Mouse (Mus musculus): ENCODE data around the gene Pak2. TPM values are rescaled to one million over a fixed set of nuclear protein-coding genes. Genes with fewer than 3 reads are reported as not detected.
A peak's percentile ranks its signal among the peaks of the same experiment; 100 is the strongest.

Pak2 gene
- polyA plus RNA-seq, 1 experiment from 2014 or later: 9.7 TPM

DNA sequence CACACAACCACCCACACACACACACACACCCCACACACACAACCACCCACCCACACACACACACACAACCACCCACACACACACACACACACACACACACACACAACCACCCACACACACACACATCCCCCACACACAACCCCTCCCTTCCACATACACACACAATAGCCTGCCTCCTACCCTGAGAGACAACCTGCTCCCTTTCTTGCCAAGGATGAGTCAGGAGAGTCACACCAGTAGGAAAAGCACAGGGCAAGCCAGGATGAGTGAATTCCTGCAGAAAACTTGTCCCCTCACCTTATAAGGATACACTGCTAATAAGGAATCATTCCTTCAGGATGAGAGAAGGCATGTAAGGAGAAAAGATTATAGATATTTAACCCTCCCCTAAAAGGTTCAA lies 85.2 kb downstream of the Pak2 start:
- Histone ChIP-seq H3K27me3 (ENCODE audit: control insufficient read depth, insufficient read depth, low read depth, low read length) (no peaks in the 10 kb centered on the region), H3K9me3 (replicated peaks; ENCODE audit: control insufficient read depth, low read length) (no peaks in the 10 kb centered on the region), H3K36me3 (ENCODE audit: control insufficient read depth, insufficient read depth) (peaks cover 3% of the 10 kb centered on the region; the same call in 1 of the 2 replicates), H3K9ac (ENCODE audit: low read depth, low read length) (no peak overlapping the region), H3K4me1 (ENCODE audit: control insufficient read depth, low read depth, low read length) (no peaks in the 10 kb centered on the region), H3K27ac (ENCODE audit: low read length) (no peak overlapping the region), H3K4me3 (ENCODE audit: low read depth, low read length) (no peak overlapping the region), H3K4me2 (ENCODE audit: low read depth, low read length) (no peak overlapping the region)
- ATAC-seq (ENCODE audit: low read depth): no peak

DNA sequence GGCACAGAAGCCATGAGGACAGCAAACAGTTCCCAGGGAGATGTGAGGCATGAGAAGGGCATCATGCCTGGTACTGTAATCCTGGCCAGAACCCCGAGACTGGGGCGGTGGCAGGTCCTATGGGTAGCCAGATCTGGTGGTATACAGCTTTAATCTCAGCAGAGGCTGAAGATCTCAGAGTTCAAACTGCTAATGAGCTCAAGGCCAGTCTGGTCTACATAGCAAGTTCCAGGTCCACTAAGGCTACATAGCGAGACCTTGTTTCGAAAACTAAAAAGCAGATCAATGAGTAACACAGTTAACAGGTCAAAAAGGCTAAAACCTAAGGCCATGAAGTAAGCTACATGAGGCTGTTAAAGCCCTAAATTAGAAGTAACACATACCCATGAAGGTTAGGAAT lies 85.9 kb downstream of the Pak2 start:
- 74% methylated on average over 4 of the region's 4 CpGs for WGBS (ENCODE audit: insufficient replicate concordance)
- peak; percentile 27; the same call in 1 of the 2 replicates for ATAC-seq (ENCODE audit: low read depth)
- peaks cover 3% of the 10 kb centered on the region; the same call in 1 of the 2 replicates for H3K36me3 ChIP-seq (ENCODE audit: control insufficient read depth, insufficient read depth)
- H3K9me3 ChIP-seq (replicated peaks; ENCODE audit: control insufficient read depth, low read length): no peaks in the 10 kb centered on the region
- H3K27ac ChIP-seq (ENCODE audit: low read length): 0 out of 2 replicates have a peak overlapping the region, but pooled peaks have one; percentile 37
- no peak overlapping the region for H3K4me2 ChIP-seq (ENCODE audit: low read depth, low read length)
- H3K27me3 ChIP-seq (ENCODE audit: control insufficient read depth, insufficient read depth, low read depth, low read length): no peaks in the 10 kb centered on the region
- no peaks in the 10 kb centered on the region for H3K4me1 ChIP-seq (ENCODE audit: control insufficient read depth, low read depth, low read length)
- H3K9ac ChIP-seq (ENCODE audit: low read depth, low read length): no peak overlapping the region
- no peak overlapping the region for H3K4me3 ChIP-seq (ENCODE audit: low read depth, low read length)

DNA sequence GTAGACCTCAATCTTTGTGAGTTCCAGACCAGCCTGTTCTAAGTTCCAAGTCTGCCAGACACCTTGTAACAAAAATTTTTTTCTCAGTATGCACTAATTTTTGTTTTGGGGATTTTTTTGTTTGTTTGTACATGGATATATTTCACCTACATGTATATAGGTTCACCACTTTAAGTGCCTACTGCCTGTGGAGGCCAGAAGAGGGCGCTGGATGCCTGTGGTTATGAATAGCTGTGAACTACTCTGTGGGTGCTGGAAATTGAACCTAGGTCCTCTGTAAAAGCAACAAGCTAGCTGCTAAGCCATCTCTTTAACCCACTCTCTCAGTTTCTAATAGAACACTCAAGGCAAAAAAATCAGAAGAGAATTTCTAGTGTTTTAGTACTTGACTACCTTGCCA lies 87.1 kb downstream of the Pak2 start:
- Histone ChIP-seq H3K27ac (ENCODE audit: low read length) (no peak overlapping the region), H3K27me3 (ENCODE audit: control insufficient read depth, insufficient read depth, low read depth, low read length) (no peaks in the 10 kb centered on the region), H3K9me3 (replicated peaks; ENCODE audit: control insufficient read depth, low read length) (no peaks in the 10 kb centered on the region), H3K4me1 (ENCODE audit: control insufficient read depth, low read depth, low read length) (no peaks in the 10 kb centered on the region), H3K9ac (ENCODE audit: low read depth, low read length) (no peak overlapping the region), H3K36me3 (ENCODE audit: control insufficient read depth, insufficient read depth) (peaks cover 4% of the 10 kb centered on the region; the same call in 1 of the 2 replicates), H3K4me3 (ENCODE audit: low read depth, low read length) (no peak overlapping the region), H3K4me2 (ENCODE audit: low read depth, low read length) (no peak overlapping the region)
- no peak for ATAC-seq (ENCODE audit: low read depth)
- 53% methylated on average over 1 of the region's 1 CpGs for WGBS (ENCODE audit: insufficient replicate concordance)

DNA sequence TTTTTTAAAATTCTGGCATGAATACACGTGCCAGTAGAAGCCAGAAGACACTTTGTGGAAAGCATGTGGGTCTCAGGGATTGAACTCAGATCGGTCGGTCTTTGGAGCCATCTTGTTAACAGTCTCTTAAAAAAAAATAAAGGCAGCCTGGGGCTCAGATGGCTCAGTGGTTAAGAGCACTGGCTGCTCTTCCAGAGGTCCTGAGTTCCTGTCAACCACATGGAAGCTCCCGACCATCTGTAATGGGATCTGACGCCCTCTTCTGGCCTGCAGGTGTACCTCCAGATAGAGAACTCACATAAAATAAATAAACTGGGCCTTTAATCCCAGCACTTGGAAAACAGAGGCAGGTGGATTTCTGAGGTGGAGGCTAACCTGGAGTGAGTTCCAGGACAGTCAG lies 98.2 kb downstream of the Pak2 start:
- Histone ChIP-seq H3K9ac (ENCODE audit: low read depth, low read length) (no peak overlapping the region), H3K4me2 (ENCODE audit: low read depth, low read length) (no peak overlapping the region), H3K27me3 (ENCODE audit: control insufficient read depth, insufficient read depth, low read depth, low read length) (no peaks in the 10 kb centered on the region), H3K4me3 (ENCODE audit: low read depth, low read length) (no peak overlapping the region), H3K27ac (ENCODE audit: low read length) (no peak overlapping the region), H3K4me1 (ENCODE audit: control insufficient read depth, low read depth, low read length) (no peaks in the 10 kb centered on the region), H3K36me3 (ENCODE audit: control insufficient read depth, insufficient read depth) (no peaks in the 10 kb centered on the region; the same call in 1 of the 2 replicates), H3K9me3 (replicated peaks; ENCODE audit: control insufficient read depth, low read length) (no peaks in the 10 kb centered on the region)
- 67% methylated on average over 5 of the region's 5 CpGs for WGBS (ENCODE audit: insufficient replicate concordance)
- no peak for ATAC-seq (ENCODE audit: low read depth)

DNA sequence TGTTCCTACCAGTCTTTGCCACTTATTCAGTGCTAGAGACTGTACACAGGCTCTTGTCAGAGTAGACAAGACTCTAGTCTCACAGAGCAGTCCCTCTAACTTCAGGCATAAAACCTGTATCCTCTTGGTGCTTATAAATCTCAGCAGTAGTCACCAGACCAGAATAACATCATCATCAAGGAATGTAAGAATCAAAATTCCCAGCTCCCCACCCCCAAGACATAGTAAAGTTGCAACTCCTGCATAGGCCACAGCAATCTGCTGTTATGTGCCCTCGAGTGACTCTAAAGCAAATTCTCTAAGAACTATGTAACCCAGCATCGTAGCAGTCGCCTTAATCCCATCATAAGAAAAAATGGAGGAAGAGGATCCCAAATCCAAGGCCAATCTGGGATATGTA lies 99.6 kb downstream of the Pak2 start:
- Histone ChIP-seq H3K27me3 (ENCODE audit: control insufficient read depth, insufficient read depth, low read depth, low read length) (no peaks in the 10 kb centered on the region), H3K36me3 (ENCODE audit: control insufficient read depth, insufficient read depth) (no peaks in the 10 kb centered on the region; the same call in 1 of the 2 replicates), H3K4me2 (ENCODE audit: low read depth, low read length) (no peak overlapping the region), H3K4me3 (ENCODE audit: low read depth, low read length) (no peak overlapping the region), H3K9ac (ENCODE audit: low read depth, low read length) (no peak overlapping the region), H3K9me3 (replicated peaks; ENCODE audit: control insufficient read depth, low read length) (no peaks in the 10 kb centered on the region), H3K27ac (ENCODE audit: low read length) (no peak overlapping the region), H3K4me1 (ENCODE audit: control insufficient read depth, low read depth, low read length) (no peaks in the 10 kb centered on the region)
- no peak for ATAC-seq (ENCODE audit: low read depth)
- 74% methylated on average over 3 of the region's 3 CpGs for WGBS (ENCODE audit: insufficient replicate concordance)

DNA sequence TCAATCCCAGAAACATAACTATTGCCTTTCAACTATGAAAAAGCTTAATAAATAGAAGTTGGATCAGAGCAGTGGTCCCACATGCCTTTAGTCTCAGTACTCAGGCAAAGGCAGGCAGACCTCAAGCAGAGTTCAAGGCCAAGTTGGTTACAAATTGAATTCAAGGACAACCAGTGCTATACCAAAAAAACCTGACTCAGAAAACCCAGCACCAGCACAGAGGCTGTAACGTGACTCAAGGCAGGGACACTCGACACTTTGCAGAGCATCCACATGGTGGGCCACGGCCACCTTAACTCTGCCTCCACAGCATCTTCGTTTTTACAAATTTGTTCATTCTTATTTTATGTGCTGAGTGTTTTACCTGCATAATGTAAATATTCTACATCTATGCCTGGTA lies 103.9 kb downstream of the Pak2 start:
- Histone ChIP-seq H3K9me3 (replicated peaks; ENCODE audit: control insufficient read depth, low read length) (no peaks in the 10 kb centered on the region), H3K27me3 (ENCODE audit: control insufficient read depth, insufficient read depth, low read depth, low read length) (no peaks in the 10 kb centered on the region), H3K9ac (ENCODE audit: low read depth, low read length) (no peak overlapping the region), H3K4me1 (ENCODE audit: control insufficient read depth, low read depth, low read length) (no peaks in the 10 kb centered on the region), H3K4me2 (ENCODE audit: low read depth, low read length) (no peak overlapping the region), H3K27ac (ENCODE audit: low read length) (no peak overlapping the region), H3K36me3 (ENCODE audit: control insufficient read depth, insufficient read depth) (no peaks in the 10 kb centered on the region; the same call in 1 of the 2 replicates), H3K4me3 (ENCODE audit: low read depth, low read length) (no peak overlapping the region)
- 78% methylated on average over 4 of the region's 4 CpGs for WGBS (ENCODE audit: insufficient replicate concordance)
- no peak for ATAC-seq (ENCODE audit: low read depth)

Small RNA genes lying within 50 kb of the gene (microRNA-seq; reads per million reads assigned to microRNA genes)
- not detected for gene Gm26269

Other genes starting within 250 kb of the Pak2 start
- 0.55 TPM in 1 of 2 replicates, not detected in the other for gene Meltf, start 200.5 kb downstream of the Pak2 start, polyA plus RNA-seq (2015; fragmentation: Nextera tagmentation; extraction: Ambion mirVana)
- gene Pigz, start 145.5 kb downstream of the Pak2 start, polyA plus RNA-seq (2015; fragmentation: Nextera tagmentation; extraction: Ambion mirVana): 0.37 and 0.48 TPM in 2 replicates
- gene 0610012G03Rik, start 130.8 kb downstream of the Pak2 start, polyA plus RNA-seq (2015; fragmentation: Nextera tagmentation; extraction: Ambion mirVana): 36.7 and 37.4 TPM in 2 replicates
- 25.8 and 26.8 TPM in 2 replicates for gene Ncbp2, start 130.8 kb downstream of the Pak2 start, polyA plus RNA-seq (2015; fragmentation: Nextera tagmentation; extraction: Ambion mirVana)
- gene Senp5, start 76.1 kb downstream of the Pak2 start, polyA plus RNA-seq (2015; fragmentation: Nextera tagmentation; extraction: Ambion mirVana): 4.9 and 5.4 TPM in 2 replicates
- 33.7 and 36.0 TPM in 2 replicates for gene Pigx, start 20.4 kb upstream of the Pak2 start, polyA plus RNA-seq (2015; fragmentation: Nextera tagmentation; extraction: Ambion mirVana)
- 5.6 and 5.8 TPM in 2 replicates for gene Cep19, start 20.5 kb upstream of the Pak2 start, polyA plus RNA-seq (2015; fragmentation: Nextera tagmentation; extraction: Ambion mirVana)
- gene Nrros, start 86.3 kb upstream of the Pak2 start, polyA plus RNA-seq (2015; fragmentation: Nextera tagmentation; extraction: Ambion mirVana): 22.8 and 23.3 TPM in 2 replicates
- 0.90 and 1.1 TPM in 2 replicates for gene Bex6, start 100.5 kb upstream of the Pak2 start, polyA plus RNA-seq (2015; fragmentation: Nextera tagmentation; extraction: Ambion mirVana)
- 1.5 and 1.6 TPM in 2 replicates for gene Fbxo45, start 167.8 kb upstream of the Pak2 start, polyA plus RNA-seq (2015; fragmentation: Nextera tagmentation; extraction: Ambion mirVana)
- gene Wdr53, start 167.9 kb upstream of the Pak2 start, polyA plus RNA-seq (2015; fragmentation: Nextera tagmentation; extraction: Ambion mirVana): 9.8 and 11.4 TPM in 2 replicates
- gene Smco1, start 192.1 kb upstream of the Pak2 start, polyA plus RNA-seq (2015; fragmentation: Nextera tagmentation; extraction: Ambion mirVana): not detected in 2 replicates
- 10.9 and 11.9 TPM in 2 replicates for gene Rnf168, start 198.1 kb upstream of the Pak2 start, polyA plus RNA-seq (2015; fragmentation: Nextera tagmentation; extraction: Ambion mirVana)

Data from liver, embryonic 16.5 days (tissue).